Mouse (Mus musculus) midbrain, embryonic 12.5 days (tissue): Measurements from ENCODE around the gene Vpreb1. TPM values are rescaled to one million over a fixed set of nuclear protein-coding genes. Genes with fewer than 3 reads are reported as not detected.
A peak's percentile ranks its signal among the peaks of the same experiment; 100 is the strongest.

ENCODE experiments used
- ATAC-seq: fragments of 200-750 bp; cut with Nextera tagmentation; 2 replicates; pipeline ENCODE4 v1.8.0; 2017; ENCODE audit warnings: low read depth, moderate TSS enrichment, moderate library complexity; ENCODE audit not compliant: low FRiP score
- H3K27ac ChIP-seq: fragments of 300-500 bp; sonication (generic); replicated peaks from 2 replicates; pipeline ENCODE4 v1.5.1; 2016; ENCODE audit warnings: mild to moderate bottlenecking
- H3K27me3 ChIP-seq: fragments of 300-500 bp; sonication (generic); 2 replicates; pipeline ENCODE4 v1.6.1; 2016; ENCODE audit warnings: mild to moderate bottlenecking
- H3K36me3 ChIP-seq: fragments of 300-500 bp; sonication (generic); 2 replicates; pipeline ENCODE4 v1.6.1; 2016
- H3K4me1 ChIP-seq: fragments of 300-500 bp; sonication (generic); 2 replicates; pipeline ENCODE4 v1.6.1; 2016
- H3K4me2 ChIP-seq: fragments of 300-500 bp; sonication (generic); replicated peaks from 2 replicates; pipeline ENCODE4 v1.6.1; 2016; ENCODE audit warnings: mild to moderate bottlenecking, moderate library complexity
- H3K4me3 ChIP-seq: fragments of 300-500 bp; sonication (generic); 2 replicates; pipeline ENCODE4 v1.5.1; 2016; ENCODE audit warnings: mild to moderate bottlenecking
- H3K9ac ChIP-seq: fragments of 300-500 bp; sonication (generic); replicated peaks from 2 replicates; pipeline ENCODE4 v1.6.1; 2016; ENCODE audit warnings: mild to moderate bottlenecking, moderate library complexity
- H3K9me3 ChIP-seq: fragments of 300-500 bp; sonication (generic); 2 replicates; pipeline ENCODE4 v1.6.1; 2016; ENCODE audit warnings: mild to moderate bottlenecking
- WGBS: fragments of 180-500 bp; shearing (Covaris S2); methylation state at CpG from one replicate; pipeline ENCODE4 v1.1.7; 2016; 5-methylcytosine and 5-hydroxymethylcytosine counted together
- polyA plus RNA-seq: library from polyadenylated mRNA; unstranded; fragments of >200 nt; fragmentation: Nextera tagmentation; extraction: Ambion mirVana; gene quantifications from 2 replicates; pipeline ENCODE4 v1.2.1, GENCODE M21; 2016

Gene Vpreb1
- polyA plus RNA-seq = 0.79 and 1.6 TPM in 2 replicates

GRCm38 (mm10) chr16:16870617-16871331 lies at the start of gene Vpreb1, which contains the start of gene Top3b:
TSS of gene Vpreb1 (minus strand) at chr16:16870843.
TSS of gene Top3b (plus strand) at chr16:16870736.
- Histone ChIP-seq H3K4me2 (peak within 1 kb of the TSS; percentile 68), H3K4me1 (peaks cover 15% of the 10 kb centered on the region), H3K27ac (peak within 1 kb of the TSS; percentile 95), H3K36me3 (peaks cover 6% of the 10 kb centered on the region), H3K9me3 (peaks cover under 1% of the 10 kb centered on the region; the same call in 1 of the 2 replicates), H3K9ac (peak within 1 kb of the TSS; percentile 86), H3K4me3 (peak within 1 kb of the TSS; percentile 77), H3K27me3 (no peaks in the 10 kb centered on the region)
- peak; percentile 96 for ATAC-seq
- WGBS = under 1% methylated on average over 47 of the region's 49 CpGs

GRCm38 (mm10) chr16:16918441-16919117 lies 47.9 kb upstream of the Vpreb1 start:
- ATAC-seq = no peak
- H3K4me1 ChIP-seq = no peaks in the 10 kb centered on the region
- H3K36me3 ChIP-seq = peaks cover 86% of the 10 kb centered on the region
- no peak overlapping the region for H3K4me2 ChIP-seq
- no peak overlapping the region for H3K4me3 ChIP-seq
- H3K9ac ChIP-seq = no peak overlapping the region
- WGBS = 93% methylated on average over 7 of the region's 7 CpGs
- no peaks in the 10 kb centered on the region for H3K27me3 ChIP-seq
- H3K27ac ChIP-seq = no peak overlapping the region
- H3K9me3 ChIP-seq = no peaks in the 10 kb centered on the region

- peaks cover 77% of the 10 kb centered on the region for H3K36me3 ChIP-seq
- H3K27ac ChIP-seq = no peak overlapping the region
- H3K4me1 ChIP-seq = peaks cover 9% of the 10 kb centered on the region
- no peak overlapping the region for H3K4me3 ChIP-seq
- no peak for ATAC-seq
- 93% methylated on average over 1 of the region's 1 CpGs for WGBS
- H3K27me3 ChIP-seq = no peaks in the 10 kb centered on the region
- no peak overlapping the region for H3K4me2 ChIP-seq
- no peaks in the 10 kb centered on the region for H3K9me3 ChIP-seq
- H3K9ac ChIP-seq = no peak overlapping the region
Observed at GRCm38 (mm10) chr16:16913440-16913839, 42.8 kb upstream of the Vpreb1 start.

GRCm38 (mm10) chr16:16911641-16912597 lies 41.3 kb upstream of the Vpreb1 start:
- H3K4me1 ChIP-seq = peaks cover 9% of the 10 kb centered on the region
- peaks cover 77% of the 10 kb centered on the region for H3K36me3 ChIP-seq
- no peaks in the 10 kb centered on the region for H3K9me3 ChIP-seq
- H3K4me2 ChIP-seq = no peak overlapping the region
- no peak overlapping the region for H3K4me3 ChIP-seq
- peak; percentile 99 for ATAC-seq
- H3K27ac ChIP-seq = peak overlapping the region; percentile 83
- peak overlapping the region; percentile 16; the same call in 1 of the 2 replicates for H3K9ac ChIP-seq
- WGBS = 33% methylated on average over 13 of the region's 13 CpGs
- H3K27me3 ChIP-seq = no peaks in the 10 kb centered on the region

GRCm38 (mm10) chr16:16907799-16908198 lies 37.2 kb upstream of the Vpreb1 start:
- ATAC-seq = no peak
- Histone ChIP-seq H3K9ac (no peak overlapping the region), H3K4me1 (peaks cover 9% of the 10 kb centered on the region), H3K4me2 (no peak overlapping the region), H3K4me3 (no peak overlapping the region), H3K27ac (no peak overlapping the region), H3K27me3 (no peaks in the 10 kb centered on the region), H3K36me3 (peaks cover 77% of the 10 kb centered on the region), H3K9me3 (no peaks in the 10 kb centered on the region)
- 86% methylated on average over 6 of the region's 6 CpGs for WGBS

- H3K4me3 ChIP-seq = no peak overlapping the region
- no peak overlapping the region for H3K27ac ChIP-seq
- H3K27me3 ChIP-seq = no peaks in the 10 kb centered on the region
- no peaks in the 10 kb centered on the region for H3K9me3 ChIP-seq
- peaks cover 52% of the 10 kb centered on the region for H3K36me3 ChIP-seq
- no peaks in the 10 kb centered on the region; the same call in 1 of the 2 replicates for H3K4me1 ChIP-seq
- ATAC-seq = no peak
- 86% methylated on average over 5 of the region's 5 CpGs for WGBS
- no peak overlapping the region for H3K9ac ChIP-seq
- no peak overlapping the region for H3K4me2 ChIP-seq
Observed at GRCm38 (mm10) chr16:16903188-16903587, 32.5 kb upstream of the Vpreb1 start.

GRCm38 (mm10) chr16:16902329-16902728 lies 31.7 kb upstream of the Vpreb1 start:
- Histone ChIP-seq H3K36me3 (peaks cover 43% of the 10 kb centered on the region), H3K4me2 (no peak overlapping the region), H3K9me3 (no peaks in the 10 kb centered on the region), H3K4me3 (no peak overlapping the region), H3K27ac (no peak overlapping the region), H3K4me1 (peaks cover 8% of the 10 kb centered on the region), H3K9ac (no peak overlapping the region), H3K27me3 (no peaks in the 10 kb centered on the region)
- WGBS = 86% methylated on average over 4 of the region's 4 CpGs
- no peak for ATAC-seq

- peak; percentile 5; the same call in 1 of the 2 replicates for ATAC-seq
- WGBS = 31% methylated on average over 10 of the region's 10 CpGs
Observed at GRCm38 (mm10) chr16:16897056-16897584, 26.5 kb upstream of the Vpreb1 start.

GRCm38 (mm10) chr16:16896382-16897055 lies 25.9 kb upstream of the Vpreb1 start, which contains the start of gene Ppm1f:
TSS of gene Ppm1f (plus strand) at chr16:16896469.
- Histone ChIP-seq H3K4me2 (peak within 1 kb of the TSS; percentile 76), H3K4me1 (peaks cover 20% of the 10 kb centered on the region), H3K27ac (peak within 1 kb of the TSS; percentile 50), H3K36me3 (peaks cover 30% of the 10 kb centered on the region), H3K27me3 (no peaks in the 10 kb centered on the region), H3K9me3 (no peaks in the 10 kb centered on the region), H3K4me3 (peak within 1 kb of the TSS; percentile 63), H3K9ac (peak within 1 kb of the TSS; percentile 68)
- under 1% methylated on average over 29 of the region's 29 CpGs for WGBS
- ATAC-seq = peak; percentile 94

More at GRCm38 (mm10) chr16:16897056-16897584, 26.5 kb upstream of the Vpreb1 start:
- no peaks in the 10 kb centered on the region for H3K27me3 ChIP-seq
- H3K4me3 ChIP-seq = peak overlapping the region; percentile 63
- peaks cover 24% of the 10 kb centered on the region for H3K36me3 ChIP-seq
- peak overlapping the region; percentile 50 for H3K27ac ChIP-seq
- peak overlapping the region; percentile 76 for H3K4me2 ChIP-seq
- peak overlapping the region; percentile 68 for H3K9ac ChIP-seq
- no peaks in the 10 kb centered on the region for H3K9me3 ChIP-seq
- peaks cover 20% of the 10 kb centered on the region for H3K4me1 ChIP-seq

- Histone ChIP-seq H3K4me2 (peak overlapping the region; percentile 76), H3K27me3 (no peaks in the 10 kb centered on the region), H3K4me3 (peak overlapping the region; percentile 63; the same call in 1 of the 2 replicates), H3K9me3 (no peaks in the 10 kb centered on the region), H3K4me1 (peaks cover 20% of the 10 kb centered on the region), H3K36me3 (peaks cover 35% of the 10 kb centered on the region), H3K9ac (no peak overlapping the region; the same call in 1 of the 2 replicates), H3K27ac (peak overlapping the region; percentile 50)
- ATAC-seq = no peak
- 19% methylated on average over 4 of the region's 4 CpGs for WGBS
Observed at GRCm38 (mm10) chr16:16896015-16896381, 25.4 kb upstream of the Vpreb1 start.

GRCm38 (mm10) chr16:16892366-16892765 lies 21.7 kb upstream of the Vpreb1 start:
- Histone ChIP-seq H3K27me3 (no peaks in the 10 kb centered on the region), H3K9me3 (no peaks in the 10 kb centered on the region), H3K4me3 (no peak overlapping the region), H3K36me3 (peaks cover 68% of the 10 kb centered on the region), H3K4me2 (no peak overlapping the region), H3K9ac (no peak overlapping the region), H3K27ac (no peak overlapping the region), H3K4me1 (peaks cover 12% of the 10 kb centered on the region)
- 96% methylated on average over 7 of the region's 7 CpGs for WGBS
- no peak for ATAC-seq
